Mouse (Mus musculus) embryo, embryonic 10 days (tissue): ENCODE measurements around the gene Psma2.

Experiments used
- DNase-seq: peaks from one replicate; pipeline ENCODE4 v3.0.0-alpha.2; 2015; ENCODE audit warnings: low spot score

The Psma2 gene

DNA sequence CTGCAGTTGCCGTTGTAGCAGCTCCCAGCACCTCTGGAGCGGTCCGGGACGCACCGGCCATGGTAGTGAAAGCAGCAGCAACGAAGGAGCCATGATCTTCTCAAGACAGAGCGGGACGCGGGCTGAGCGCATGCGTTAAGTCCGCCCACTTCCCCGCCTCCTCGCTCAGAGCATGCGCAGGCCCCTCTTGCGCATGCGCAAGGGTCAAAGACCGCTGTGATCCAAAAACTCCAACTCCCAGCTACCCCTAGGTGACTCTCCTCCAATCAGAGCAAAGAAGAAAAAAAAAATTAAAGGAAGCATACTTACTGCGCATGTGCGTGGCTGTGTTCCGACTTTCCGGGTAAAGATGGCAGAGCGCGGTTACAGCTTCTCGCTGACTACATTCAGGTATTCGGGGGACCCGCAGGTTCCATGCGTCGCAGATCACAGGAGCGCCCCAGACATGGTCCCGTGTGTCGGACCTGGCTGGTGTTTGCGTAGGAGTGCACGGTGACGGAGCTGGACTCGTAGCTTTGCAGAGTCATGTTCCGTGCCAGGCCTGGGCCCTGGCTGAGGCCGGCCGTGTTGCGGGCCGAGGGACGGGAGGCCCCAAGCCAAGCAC, at the start of gene Psma2, which contains the start of gene Mrpl32:
Psma2 (plus strand) TSS at position 315 of the 604 bp plus-strand sequence.
Mrpl32 (minus strand) TSS at position 240 of the 604 bp plus-strand sequence.
- peak; percentile 98 for DNase-seq

DNA sequence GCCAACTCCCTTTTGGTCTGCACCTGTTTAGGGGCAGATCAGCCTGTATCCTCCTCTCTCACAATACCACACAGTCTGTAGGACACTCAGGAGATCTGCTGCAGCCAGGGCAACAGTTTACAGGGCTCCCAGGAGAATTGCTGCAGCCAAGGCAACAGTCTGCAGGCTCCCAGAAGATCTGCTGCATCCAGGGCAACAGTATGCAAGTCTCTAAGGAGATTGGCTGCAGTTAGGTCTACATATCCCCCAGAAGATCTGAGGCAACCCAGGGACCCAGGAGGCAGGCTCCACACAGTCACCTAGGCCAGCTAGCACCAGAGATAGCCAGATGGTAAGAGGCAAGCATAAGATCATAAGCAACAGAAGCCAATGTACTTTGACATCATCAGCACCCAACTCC, 38.9 kb upstream of the Psma2 start:
- no peak for DNase-seq

DNA sequence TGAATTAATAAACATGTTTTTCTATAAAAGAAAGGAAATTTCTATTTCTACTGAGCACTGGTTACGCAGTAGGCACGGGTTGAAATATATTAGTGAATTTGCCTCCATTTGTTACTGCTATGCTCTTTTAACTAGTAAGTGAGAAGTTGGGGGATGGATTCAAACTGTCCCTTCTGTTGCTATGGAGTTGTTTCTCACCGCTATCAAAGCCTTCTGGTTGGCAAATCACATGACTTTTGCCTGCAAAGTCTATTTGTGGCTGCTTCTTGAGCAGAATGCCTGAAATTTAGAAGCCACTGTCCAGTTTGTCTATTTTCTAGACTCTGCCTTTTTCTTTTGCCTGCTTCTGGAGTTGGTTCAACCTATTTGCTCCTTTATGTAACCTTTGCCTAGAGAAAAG, 32.6 kb upstream of the Psma2 start:
- no peak for DNase-seq

DNA sequence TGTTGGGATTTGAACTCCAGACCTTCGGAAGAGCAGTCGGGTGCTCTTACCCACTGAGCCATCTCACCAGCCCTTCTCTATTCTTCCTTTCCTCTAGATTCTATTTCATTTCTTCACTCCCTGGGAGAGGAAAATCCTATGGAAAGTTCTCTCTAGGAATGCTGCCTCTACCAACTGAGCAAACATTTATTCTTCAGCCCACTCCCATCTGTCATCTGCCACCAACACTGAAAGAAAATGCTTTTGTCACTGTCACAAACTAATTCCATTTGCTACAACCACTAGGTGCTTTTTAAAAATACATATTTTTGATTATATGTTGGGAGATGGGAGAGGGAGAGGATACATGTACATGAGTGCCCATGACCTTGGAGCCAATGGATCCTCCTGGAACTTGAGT, 10.3 kb upstream of the Psma2 start:
- no peak for DNase-seq

DNA sequence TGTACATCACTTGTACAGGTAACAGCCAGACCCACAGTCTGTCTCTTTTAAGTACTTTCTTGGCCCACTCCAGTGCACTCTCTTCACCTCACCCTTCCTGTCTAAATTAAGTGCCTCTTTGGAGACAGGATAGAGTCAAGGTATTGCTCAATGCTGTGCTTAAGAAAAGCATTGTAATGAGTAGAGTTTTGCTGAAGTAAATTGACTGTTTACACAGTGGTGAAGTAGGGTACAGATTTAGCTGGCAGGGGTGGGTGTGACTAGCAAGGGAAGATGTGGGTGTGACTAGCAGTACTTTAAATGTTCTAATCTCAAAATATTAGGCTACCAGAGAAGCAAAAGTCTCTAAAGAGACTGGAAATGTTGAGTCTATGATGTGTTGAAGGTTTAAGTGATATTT, 5.4 kb upstream of the Psma2 start:
- DNase-seq = no peak

DNA sequence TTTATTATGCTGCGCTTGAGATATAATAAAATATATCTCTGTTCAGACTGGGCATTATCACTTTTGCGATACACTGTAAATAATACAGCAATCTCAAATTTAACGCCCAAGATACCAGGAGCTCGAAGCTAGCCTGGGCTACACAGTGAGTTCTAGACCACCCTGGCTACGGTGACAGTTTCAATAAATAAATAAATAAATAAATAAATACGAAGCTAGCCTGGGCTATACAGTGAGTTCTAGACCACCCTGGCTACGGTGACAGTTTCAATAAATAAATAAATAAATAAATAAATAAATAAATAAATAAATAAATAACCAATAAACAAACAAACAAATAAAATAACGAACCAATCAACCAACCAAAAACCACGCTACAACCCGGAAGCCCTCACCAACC, 577 bp upstream of the Psma2 start:
- DNase-seq = no peak

DNA sequence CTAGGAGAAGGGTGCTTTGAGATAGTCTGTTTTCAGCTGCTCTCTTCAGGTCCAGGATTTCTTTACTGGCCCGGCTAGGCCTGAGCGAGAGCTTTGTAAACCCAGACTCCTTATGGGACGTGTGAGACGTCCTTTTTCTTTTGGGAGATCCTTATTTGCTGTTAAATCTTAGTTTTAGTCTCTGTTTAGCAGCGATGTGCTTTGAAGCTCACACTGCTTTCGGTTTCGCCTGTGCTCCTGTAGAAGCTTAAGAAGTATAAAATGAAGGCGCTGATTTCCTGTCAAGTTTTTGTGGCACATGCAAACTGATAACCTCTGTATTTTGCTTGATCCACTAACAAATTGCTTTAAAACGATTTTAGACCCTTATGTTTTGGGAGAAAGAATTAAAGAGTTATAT, 513 bp downstream of the Psma2 start:
- no peak for DNase-seq

DNA sequence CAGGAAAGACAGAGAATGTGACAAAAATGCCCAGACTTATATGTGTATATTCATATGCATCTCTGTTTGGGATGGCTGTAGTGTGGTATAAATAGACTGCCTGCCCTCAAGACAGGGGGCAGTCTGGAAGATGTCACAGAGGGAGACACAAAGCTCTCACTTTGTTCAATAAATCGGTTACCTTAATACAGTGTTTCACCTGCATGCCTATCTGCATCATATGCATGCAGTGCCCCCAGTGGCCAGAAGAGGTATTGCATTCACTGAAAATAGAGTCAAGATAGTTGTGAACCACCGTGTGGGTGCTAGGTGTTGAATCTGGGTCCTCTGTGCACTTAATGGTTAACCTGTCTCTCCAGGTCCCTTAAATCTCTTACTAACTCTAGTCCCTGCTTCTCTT, 5.7 kb downstream of the Psma2 start:
- DNase-seq = peak; percentile 70

DNA sequence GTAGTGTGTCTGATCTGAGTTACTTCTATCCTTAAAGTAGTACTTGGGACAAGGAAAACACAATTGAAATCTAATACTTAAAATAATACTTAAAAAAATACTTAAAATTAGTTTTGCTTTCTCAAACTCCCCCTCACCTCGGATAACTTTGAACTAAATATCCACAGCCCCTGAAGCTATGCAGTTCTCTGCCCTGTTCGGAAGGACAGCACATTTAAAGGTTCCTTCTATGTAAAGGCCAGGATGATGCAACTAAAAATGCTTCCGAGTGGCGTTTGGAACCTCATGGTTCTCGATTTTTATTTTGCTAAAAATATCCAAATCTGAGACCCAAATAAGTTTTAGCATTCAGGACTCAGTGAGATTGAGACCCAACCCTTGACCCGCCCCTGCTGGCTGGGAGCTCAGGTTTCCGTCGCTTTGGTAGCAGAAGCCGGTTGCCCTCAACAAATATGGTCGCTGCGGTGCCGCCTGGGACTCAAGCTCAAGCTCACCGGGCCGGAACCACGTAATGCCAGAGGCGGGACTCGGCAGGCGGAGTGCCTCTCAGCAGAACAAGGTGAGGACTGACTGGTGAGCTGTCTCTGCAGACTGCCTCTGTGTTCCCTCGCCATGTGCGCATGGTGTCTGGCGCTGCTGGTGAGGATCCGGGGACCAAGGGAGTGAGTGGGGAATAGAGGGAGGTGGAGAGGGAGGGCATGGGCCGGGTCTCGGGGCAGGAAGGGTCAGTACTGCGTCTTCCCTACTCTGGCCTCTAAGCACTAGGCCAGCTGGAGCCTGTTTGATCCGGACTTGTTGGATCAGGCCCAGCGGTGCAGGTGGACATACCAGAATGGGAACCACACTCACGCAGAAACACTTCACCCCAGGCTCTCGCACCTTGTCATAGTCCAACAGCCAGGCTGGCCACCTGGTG, 16.9 kb downstream of the Psma2 start, which contains the start of gene AW209491:
AW209491 (plus strand) TSS at position 429 of the 916 bp plus-strand sequence.
- peak; percentile 98 for DNase-seq

DNA sequence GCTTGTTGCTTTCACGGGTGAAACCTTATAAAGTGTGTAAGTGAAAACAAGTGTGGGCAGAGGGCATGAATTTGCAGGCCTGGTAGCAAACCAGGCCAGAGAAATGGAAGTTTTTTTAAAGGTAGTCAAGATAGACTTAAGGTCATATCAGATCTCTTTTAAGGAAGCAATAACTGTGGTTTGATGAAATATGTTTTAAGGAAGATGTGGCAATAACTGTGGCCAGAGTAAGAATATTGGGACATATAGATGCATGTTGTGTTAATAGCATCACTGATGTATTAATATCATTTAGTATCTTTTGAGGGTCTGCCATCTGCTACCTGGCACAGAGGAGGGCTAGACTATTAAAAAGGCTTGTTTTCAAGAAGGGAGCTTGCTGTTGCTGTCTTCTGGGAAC, 27.0 kb downstream of the Psma2 start:
- no peak for DNase-seq

DNA sequence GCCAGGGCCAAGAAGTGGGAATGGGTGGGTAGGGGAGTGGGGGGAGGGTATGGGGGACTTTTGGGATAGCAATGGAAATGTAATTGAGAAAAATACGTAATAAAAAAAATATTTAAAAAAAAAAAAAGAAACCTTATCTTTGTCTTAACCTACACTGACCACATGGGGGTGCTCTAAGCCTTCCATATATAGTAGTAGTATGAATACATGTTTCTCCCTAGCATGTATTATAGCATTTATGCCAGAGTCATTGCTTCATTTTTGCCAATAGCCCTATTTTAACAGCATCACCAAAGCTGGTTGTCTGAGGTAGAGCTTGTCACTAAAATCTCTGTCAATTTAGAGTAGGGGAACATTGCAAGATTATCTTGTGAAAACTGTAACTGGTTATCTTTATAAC, 36.3 kb downstream of the Psma2 start:
- peak; percentile 61 for DNase-seq

DNA sequence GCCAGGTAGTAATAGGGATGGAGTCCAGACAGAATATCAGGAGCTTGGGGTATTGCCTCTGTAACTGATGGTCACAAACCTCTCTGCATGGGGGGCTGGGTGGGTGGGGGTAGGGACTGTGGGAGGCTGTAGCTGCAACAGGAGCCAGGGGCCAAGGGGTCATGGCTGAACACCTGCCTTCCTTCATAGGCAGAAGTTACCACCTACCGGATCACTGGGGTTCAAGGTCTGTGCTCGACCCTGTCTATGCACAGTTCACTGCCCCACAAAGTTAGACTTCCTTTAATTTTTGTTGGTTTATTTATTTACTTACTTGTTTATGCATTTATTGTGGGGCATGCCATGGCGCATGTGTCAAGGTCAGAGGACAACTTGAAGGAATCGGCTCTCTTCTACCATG, 54.1 kb downstream of the Psma2 start:
- no peak for DNase-seq

DNA sequence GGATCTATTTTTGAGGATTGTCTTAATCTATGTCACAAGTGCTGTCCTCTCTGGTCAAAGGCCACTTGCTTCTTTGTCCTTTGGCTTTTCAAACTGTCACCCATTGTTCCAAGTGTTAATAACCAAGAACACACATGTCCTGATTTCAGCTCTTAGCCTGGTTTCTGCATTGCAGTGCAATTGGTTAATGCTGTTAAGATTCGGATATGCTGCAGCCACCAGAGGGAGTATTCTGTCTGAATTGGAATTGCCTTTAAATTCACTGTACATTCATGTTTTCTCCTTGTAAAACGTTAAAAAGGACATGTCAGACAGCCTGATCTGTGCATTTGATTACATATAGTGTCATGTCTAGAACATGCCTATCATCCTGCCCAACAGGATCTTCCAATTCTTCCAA, 57.3 kb downstream of the Psma2 start:
- DNase-seq = peak; percentile 59

DNA sequence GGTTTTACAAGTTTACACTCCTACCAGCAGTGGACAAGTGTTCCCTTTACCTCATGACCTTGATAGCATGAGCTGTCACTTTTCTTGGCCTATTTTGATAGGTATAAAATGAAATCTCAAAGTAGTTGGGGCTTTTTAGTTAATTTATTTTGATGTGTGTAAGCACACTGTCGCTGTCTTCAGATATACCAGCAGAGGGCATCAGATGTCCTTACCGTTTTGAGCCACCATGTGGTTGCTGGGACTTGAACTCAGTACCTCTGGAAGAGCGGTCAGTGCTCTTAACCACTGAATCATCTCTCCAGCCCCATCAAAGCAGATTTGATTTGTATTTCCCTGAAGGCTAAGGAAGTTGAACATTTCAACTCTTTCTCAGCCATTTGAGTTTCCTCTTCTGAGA, 75.9 kb downstream of the Psma2 start:
- no peak for DNase-seq

DNA sequence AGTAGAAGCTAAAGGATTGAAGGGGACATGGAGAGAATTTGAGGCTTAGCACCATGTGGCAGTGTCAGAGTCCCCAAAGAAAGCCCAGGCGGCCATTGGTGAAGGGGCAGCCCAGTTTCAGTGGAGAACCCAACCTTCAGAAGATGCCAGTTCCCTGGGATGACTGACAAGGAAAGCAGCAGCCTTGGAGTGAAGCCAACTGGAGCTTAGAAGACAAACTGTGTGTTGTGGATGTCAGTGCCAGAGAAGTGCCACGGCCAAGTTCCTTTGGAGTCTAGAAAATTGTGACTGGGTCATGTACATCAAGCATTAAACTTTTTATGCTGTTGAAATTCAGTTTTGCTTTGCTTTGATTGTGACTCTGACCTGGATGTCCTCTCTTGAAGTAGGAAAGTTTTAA, 103.8 kb downstream of the Psma2 start:
- no peak for DNase-seq

DNA sequence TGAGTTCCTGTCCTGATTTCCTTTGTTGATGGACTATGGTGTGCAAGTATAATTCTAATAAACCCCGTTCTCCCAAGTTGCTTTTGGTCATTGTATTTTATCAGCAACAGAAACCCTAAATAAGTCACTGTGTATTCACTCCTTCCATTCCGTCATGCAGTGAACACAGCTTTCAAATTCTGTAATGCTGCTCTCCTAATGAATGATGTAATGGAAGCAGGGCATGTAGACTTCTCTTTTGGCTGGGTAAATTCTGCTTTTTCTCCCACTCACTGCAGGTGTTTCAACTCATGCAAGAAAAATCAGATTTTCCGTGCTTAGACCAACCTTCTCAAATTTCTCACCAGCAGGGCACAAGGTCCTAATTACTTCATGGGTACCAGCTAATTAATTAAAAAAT, 104.7 kb downstream of the Psma2 start:
- no peak for DNase-seq
